Mouse (Mus musculus): ENCODE data around the gene Pde6d.

Gene Pde6d

DNA sequence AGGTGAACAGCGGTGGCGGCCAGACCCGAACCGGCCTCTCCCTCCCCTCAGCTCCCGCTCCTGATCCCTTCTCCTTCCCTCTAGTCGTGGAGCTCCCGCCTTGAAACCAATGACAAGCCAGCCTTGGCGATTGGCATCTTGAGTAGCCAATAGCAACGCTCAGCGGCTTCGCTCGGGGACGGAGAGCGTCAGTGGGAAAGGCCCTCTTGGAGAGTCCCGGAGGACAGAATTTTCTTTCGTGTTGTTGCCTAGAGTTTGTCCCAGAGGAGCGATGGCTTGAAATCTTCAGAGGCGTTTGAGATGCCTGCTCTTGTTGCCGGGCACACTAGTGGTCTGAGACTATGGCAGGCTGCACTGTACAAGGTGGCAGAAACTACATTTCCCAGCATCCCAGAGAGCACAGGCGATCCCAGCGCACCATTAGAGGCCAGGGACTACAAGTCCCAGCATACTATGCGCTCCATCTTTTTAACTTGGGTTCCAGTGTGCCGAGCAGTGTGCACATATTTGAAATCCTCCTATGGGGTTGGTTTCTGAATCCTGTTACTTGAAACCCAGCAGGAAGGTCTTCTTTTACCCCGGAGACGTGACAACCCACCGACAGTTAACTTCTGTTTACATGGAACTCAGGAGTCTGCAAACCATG is at the start of gene Pde6d, which contains the start of gene Cops7b:
Gene Pde6d (minus strand): TSS at position 179 of the 646 bp plus-strand sequence.
Gene Cops7b (plus strand): TSS at position 454 of the 646 bp plus-strand sequence.
- peak; percentile 92 for DNase-seq (ENCODE audit: low spot score)

DNA sequence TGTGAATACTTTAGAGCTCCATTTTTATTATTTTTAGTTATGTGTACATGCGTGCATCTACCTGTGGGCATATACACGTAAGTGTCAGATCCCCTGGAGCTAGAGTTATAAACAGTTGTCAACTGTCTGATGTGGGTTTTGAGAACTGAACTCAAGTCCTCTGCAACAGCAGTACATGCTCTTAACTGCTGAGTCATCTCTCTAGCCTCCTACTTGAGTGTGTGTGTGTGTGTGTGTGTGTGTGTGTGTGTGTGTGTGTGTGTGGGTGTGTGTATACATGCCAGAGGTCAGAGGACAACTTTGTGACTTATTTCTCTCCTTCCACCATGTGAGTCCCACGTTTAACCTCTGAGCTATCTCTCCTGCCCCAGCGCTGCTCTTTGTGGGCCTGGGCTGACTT is 48.1 kb upstream of the Pde6d start:
- DNase-seq (ENCODE audit: low spot score), result no peak

DNA sequence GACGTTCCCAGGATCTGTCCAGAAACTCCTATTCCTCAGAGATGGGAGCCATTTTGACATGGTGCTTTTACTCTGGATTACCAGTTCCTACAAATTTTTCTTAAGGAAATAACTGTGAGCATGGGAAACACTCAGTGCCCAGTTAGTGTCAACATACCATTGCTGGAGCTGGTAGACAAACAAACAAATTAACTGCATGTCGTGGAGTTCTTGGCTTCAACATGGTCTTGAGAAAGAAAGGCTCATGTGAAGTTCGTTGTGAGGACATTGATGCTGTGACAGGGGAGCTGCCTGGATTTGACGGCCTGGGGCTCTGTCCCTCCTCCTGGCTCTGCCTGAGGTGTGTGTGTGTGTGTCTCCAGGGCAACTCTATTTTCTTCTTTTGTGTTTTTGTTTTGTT is 47.5 kb upstream of the Pde6d start:
- DNase-seq (ENCODE audit: low spot score), result no peak

DNA sequence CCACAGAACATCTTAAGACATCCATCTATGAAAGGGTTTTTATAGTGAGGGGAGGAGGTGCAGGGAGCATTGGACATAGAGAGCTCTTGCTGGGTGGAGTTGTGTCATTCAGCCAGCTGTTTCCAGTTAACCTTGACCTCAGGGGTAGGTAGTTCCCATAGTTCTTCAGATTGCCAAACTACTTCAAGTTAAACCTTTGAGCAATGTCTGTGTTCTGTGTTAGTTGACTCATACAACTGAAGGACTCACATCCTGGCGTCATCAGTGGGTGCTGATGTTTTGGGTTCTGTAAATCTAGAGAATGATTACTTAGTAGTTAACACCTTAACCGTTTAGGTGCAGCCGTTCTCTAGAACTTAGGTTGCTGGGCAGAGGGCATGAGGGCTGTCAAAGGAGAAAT is 45.8 kb upstream of the Pde6d start:
- no peak for DNase-seq (ENCODE audit: low spot score)

DNA sequence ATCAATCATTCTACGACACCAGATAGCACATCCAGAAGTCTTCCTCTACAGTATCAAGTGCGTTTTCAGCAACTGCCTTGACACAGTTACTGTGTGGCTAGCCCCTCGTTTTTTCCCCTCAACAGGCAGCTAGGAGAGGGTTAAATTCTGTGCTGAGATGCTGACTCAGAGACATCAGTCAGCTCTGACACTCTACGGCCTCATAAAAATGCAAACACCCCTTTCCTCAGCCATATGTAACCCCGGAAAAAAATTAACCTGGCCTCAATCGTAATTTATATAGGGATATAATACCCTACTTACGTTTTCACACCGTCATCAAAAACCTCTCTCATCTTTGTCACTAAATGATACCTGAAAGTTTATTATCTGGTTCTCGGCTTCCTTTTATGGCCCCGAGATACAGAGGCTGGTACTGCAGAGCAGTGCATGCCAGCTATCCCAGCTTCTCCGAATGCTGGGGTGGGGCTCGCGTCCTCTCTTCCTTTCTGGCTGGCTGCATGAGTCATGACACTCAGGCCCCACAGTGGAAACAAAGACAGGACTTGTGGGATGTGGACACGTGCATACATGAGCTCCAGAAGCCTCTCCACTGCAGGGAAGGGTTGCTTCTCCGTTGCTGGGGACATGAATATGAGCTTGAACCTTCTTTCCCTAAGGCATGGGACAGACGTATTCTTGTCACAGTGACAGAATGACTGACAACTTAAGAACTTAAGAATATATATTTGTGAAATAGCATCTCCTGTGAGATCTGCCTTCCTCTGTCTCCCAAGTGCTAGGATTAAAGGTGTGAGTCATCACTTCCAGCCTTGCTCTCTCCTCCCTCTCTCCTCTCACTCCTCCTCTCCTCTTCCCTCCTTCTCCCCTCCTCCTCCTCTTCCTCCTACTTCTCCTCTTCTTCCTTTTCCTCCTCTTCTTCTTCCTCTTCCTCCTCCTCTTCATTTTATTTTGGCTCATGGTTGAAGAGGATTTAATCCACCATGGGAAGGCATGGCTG is 40.9 kb upstream of the Pde6d start:
- DNase-seq (ENCODE audit: low spot score), result no peak

DNA sequence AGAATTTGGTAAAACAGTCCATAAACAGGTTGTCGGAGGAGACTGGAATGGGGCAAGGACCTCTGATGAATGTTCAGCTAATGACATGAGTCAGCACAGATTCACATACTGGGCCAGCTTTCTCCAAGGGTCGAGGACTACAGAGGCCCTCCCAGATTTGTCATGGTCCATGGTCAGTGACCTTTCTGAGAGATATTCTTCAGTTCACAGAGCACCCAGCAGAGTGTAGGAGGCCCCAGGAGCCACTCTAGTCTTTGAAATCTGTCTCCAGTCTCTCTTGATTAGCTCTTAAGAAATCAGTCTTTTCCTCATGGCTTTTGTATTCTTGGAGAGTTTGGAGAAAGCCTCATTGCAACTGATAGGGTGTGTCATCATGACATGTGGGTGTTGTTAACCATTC is 39.9 kb upstream of the Pde6d start:
- no peak for DNase-seq (ENCODE audit: low spot score)

DNA sequence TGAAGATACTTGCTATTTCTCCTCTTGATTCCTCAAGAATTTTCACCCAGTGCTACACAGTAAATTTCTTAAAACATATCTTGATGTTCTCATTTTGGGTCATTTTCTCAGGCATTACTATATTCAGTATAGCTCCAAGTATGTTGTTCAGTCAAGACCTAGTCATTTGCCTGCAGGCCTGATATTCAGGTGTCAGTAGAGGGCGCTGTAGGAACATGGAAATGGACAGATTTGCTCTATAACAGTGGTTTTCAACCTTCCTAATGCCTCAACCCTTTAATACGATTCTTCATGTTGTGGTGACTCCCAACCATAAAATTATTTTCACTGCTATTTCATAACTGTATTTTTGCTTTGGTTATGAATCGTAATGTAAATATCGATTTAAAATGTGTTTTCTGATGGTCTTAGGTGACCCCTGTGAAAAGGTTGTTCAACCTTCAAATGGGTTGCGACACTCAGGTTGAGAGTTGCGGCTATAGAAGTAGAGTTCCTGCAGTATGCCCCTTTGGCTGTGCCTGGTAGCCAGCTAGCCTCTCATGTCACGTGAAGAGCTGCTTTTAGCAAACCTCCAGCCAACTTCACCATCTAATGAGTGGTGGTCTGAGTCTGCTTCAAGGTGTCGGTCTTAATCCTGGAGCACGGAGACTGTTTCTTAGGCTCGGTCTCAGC is 36.2 kb upstream of the Pde6d start:
- DNase-seq (ENCODE audit: low spot score), result peak; percentile 71

DNA sequence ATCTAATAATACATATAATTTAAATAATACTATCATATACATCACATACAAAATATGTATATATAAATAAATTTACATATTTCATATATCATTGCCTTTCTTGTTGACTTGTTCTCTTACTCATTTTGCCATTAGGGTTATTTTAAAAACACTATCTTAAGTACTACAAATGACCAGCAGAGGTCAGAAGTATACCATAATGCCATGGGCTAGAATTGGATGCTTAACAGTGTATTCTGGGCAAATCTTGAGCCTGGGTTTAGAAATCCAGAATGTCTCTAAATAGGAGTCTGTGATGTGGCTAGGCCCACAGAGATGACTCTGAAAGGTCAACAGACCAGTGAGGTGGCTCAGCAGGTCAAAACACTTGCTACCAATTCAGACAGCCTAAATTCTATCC is 31.8 kb upstream of the Pde6d start:
- no peak for DNase-seq (ENCODE audit: low spot score)

DNA sequence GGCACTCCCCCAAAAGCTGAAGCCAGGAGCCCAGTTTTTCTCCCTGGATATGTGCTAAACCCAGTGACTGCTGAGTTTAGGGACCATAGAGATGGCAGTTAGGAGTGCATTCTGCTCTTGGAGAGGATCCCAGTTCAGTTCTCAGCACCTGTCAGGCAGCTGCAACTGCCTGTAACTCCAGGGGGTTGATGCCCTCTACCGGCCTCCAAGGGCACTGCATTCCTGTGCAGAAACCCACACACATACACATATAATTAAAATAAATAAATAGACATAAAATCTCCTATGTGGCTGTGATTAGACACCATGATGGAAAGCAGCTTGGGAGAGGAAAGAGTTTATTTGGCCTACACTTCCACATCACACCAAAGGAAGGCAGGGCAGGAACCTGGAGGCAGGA is 29.7 kb upstream of the Pde6d start:
- no peak for DNase-seq (ENCODE audit: low spot score)

DNA sequence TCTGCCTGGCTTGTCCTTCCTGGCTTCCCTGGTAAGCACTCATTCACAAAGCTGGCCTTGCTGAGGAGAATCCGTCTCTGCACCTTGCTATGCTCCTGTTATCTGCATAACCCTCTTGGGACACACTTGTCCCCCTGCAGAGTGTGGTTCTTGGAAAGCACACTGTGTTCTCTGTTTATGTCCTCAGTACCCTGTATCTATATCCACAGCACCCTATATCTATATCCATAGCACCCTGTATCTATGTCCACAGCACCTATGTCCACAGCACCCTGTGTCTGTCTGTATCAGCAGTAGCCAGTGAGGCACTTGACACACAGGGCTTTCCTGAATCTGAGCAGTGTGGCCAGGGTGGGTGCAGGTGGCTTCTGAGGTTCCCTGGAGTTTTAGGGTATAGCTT is 28.5 kb upstream of the Pde6d start:
- DNase-seq (ENCODE audit: low spot score), result no peak

DNA sequence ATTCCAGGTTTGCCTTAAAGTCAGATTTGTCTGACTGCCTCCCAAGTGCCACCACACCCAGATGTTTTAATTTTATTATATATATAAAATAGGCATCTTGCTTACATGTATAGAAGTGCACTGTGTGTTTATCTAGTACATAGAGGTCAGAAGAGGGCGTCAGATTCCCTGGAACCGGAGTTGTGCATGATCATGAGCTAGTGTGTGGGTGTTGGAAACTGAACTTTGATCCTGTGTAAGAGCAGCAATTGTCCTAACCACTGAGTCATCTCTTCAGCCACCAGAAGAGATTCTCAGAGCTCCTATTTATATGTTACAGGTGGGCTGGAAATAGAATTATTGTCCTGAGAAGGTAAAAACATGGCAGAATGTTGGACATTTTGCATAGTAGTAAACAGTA is 17.7 kb upstream of the Pde6d start:
- DNase-seq (ENCODE audit: low spot score), result no peak

DNA sequence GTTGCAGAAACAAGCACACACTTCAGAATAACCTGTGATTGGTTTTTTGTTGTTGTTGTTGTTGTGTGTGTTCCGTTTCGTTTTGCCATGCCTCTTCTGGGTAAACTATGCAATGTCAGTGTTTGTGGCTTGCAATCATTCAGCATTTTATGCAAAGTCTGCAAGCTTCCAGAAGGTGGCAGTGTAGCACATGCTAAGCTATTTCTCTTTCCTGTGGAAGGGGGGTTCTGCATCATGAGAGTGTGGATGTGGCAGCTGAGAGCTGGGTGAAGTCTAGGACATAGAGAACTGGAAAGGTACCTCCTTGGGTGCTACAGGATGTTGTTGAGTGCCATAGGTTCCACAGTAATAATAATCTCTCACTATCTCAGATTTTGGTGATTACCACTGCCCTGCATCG is 16.1 kb upstream of the Pde6d start:
- DNase-seq (ENCODE audit: low spot score), result no peak

DNA sequence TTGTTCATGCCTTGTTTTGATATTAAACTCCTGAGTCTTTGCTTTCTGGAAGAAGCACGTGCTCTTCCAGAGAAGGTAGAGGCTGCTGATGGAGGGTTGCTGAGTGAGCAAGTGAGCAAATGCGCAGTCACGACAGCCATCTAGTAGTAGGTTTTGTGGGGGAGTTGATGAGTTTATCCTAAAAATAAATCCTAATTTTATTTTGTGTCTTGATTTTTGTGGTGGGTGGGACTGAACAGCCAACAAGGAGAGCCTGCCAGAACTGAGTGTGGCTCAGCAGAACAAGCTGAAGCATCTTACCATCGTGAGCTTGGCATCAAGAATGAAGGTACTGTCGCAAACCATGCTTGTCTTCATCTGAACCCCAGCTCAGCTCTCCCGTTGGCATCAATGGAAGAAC is 14.1 kb upstream of the Pde6d start:
- no peak for DNase-seq (ENCODE audit: low spot score)

DNA sequence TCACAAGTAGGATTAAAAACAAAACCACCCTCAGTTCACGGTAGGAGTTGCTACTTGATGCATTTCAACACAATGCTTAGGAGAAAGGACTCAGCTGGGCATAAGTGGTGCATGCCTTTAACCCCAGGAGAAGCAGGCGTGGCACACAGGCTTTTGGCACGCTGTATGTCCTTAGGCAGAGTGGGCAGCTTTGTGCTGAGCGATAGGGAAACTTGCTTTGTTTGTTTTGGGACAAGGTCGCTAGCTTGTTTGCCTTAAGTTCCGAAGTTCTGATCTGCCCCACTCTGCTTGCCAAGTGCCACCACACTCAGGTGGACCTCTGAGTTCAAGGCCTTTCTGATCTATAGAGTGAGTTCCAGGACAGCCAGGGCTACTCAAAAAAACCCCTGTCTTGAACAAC is 12.9 kb upstream of the Pde6d start:
- DNase-seq (ENCODE audit: low spot score), result no peak

DNA sequence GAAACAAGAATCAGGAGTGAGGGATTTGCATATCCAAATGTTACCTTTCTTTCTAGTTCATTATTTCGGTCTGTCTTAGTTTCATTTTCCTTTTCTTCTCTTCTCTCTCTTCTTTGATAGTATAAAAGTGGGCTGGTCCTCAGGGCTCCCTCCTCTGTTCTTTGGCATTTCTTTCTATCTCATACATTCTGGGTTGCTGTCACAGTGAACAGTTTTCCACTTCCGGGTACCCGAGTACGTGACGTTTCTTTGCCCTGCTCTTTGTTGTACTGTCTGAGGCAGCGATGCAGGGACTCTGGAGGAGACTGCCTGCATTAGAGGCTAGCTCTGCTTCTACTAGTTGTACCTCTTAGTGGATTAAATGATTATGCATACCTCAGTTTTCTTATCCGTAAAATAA is 12.1 kb upstream of the Pde6d start:
- DNase-seq (ENCODE audit: low spot score), result no peak

DNA sequence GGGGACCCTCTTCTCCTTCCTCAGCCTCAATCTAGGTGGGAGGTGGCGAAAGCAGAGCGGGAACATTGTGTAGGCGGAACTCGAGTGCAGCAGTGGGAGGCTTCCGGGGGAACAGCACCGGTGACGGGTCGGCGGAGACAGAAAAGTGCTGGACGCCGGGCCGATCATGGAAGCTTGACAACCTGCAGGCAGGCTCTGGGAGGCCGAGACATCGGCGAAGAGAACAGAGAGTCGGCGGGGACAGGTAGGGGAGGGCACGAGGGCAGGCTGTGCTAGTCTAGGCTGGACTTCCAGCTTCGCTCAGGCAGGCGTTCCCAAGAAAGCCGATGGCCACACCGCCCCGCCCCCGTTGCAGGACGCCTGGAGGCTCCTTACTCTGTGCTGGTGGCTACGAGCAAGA is 4.6 kb upstream of the Pde6d start:
- DNase-seq (ENCODE audit: low spot score), result peak; percentile 86

DNA sequence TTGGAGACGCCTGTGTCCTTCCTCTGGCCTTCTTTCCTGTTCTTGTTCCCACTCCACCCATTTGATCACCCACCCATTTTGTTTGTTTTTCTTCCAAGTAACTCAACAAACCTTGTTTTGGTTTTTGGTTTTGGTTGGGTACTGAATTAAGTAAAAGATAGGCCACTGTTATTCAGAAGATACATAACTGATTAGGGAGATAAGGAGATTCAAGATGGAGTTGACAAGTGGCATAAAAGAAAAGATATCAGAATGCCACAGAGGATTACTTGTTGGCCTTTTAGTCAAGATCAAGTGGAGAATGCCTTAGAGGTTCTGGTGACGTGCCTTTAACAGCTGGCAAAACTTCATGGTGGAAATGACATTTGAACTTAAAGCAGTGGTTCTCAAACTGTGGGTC is 1.3 kb upstream of the Pde6d start:
- no peak for DNase-seq (ENCODE audit: low spot score)

DNA sequence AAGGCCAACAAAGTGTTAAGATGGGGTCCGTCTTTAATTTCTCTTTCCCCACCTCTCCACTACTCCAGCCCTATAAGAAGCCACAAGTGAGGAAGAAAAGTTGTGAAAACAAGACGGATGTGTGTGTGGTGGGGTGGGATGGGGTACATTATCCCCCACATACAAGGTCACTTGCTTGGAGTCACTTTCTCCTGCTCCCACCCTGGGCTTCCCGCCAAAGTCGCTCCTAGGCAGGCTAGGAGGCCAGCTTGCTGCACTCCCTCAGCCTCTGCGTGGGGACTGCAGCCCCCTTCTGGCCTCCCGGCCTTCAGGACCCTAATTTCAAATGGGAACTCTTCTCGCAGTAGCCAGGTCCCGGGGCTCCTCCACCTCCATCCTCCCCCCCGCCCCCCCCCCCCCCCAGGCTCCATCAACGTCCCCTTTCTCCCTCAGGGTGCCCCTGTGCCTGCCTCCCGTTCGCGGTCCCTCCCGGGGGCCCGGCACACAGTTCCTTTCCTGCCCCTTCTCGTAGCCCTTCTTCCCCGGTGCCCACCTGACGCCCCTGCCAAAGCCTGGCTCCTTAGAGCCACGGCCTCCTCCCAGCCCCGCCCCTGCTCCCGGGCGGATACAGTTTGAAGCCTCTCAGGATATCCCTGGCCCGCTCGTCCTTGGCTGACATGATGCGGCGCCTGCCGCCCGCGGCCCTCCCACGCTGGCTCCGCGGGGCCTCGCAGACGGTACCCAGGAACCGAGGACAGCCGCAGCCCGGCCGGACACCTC is 558 bp downstream of the Pde6d start:
- no peak for DNase-seq (ENCODE audit: low spot score)

DNA sequence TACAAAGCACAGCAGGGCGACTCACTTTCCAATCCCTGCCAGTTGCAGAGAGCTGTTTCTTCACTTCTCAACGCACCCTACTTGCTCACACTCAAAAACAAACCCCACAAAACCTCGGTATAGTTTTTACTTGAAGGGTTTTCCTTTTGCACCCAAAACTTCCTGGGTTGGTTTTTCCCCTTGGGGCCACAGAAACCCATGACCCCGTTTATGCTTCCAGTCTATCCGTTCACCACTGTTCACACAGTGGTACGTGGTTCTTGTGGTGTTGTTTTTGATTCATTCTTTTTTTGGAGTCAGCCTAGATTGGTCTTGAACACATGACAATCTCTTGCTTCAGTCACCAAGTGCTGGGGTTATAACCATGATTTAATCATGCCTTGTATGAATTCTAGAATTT is 2.0 kb downstream of the Pde6d start:
- no peak for DNase-seq (ENCODE audit: low spot score)

DNA sequence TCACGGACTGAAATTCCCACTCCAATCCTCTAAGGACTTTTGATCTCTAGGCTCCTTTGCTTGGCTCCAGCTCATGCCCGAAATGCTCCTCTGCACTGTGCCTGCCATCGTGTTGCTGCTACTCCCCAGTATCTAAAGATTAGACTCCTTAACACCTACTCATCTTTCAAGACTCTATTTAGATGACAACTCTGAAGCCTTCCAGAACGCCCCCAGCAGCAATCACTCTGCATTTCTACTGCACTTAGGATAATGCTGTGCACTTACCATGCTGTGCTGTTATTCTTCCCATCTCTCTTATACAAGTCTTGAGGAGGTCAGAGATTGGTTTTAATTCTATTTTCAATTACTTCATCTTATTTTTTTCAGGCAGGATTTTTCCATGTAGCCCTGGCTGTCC is 10.5 kb downstream of the Pde6d start:
- no peak for DNase-seq (ENCODE audit: low spot score)

DNA sequence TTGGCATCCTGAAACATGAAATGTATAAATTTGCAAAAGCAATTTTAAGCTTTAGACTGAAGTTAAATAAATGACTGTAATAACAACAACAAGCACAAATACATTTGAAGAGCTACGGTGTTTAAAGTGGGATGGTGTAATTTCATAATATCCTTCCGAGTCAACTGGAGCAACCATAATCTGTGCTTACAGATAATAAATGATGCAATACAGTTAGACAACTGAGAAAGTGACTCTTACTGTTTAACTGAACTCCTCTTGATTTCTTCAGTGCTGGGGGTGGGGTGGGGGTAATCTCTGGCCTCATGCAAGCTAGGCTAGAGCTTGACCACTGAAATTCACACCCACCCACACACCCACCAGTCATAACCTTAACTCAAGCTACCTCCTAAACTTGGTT is 11.0 kb downstream of the Pde6d start:
- no peak for DNase-seq (ENCODE audit: low spot score)

DNA sequence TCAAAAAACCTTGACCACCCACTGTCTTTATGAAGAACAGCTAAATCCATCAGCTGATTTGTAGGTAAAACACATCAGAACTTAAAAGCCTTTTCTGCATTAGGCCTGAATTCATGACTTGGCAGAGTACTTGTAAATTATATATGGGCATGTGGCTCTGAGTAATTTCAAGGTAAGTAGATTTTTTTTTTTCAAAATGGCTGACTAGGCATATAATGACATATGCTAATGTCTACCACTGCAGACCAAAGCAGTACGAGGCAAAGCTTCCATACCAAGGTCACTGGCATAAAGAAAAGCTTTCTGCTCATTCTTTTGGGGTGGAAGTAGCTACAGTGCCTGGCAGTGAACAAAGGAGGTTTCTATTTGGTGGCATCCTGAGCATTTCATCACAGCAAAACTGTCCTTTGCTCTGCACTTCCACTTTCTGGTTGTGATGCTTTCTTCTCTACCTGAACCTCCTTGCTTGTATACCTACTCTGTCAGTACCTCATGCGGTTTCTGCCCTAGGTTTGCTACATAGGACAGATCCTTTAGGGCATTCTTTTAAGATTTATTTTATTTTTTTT is 13.1 kb downstream of the Pde6d start:
- DNase-seq (ENCODE audit: low spot score), result no peak

Measured in ovary, postnatal 14 days (tissue).